Mouse (Mus musculus) heart, adult 2 months (tissue): ENCODE measurements around the gene Ostc. TPM values are rescaled to one million over a fixed set of nuclear protein-coding genes. Genes with fewer than 3 reads are reported as not detected.
A peak's percentile ranks its signal among the peaks of the same experiment; 100 is the strongest.

Source experiments
- DNase-seq, 2 experiments: peaks; one replicate each; pipeline ENCODE4 v3.0.0; 2021
- H3K27ac ChIP-seq: fragments of 200-600 bp; 2 replicates; pipeline ENCODE4 v1.8.1; 2022
- H3K27me3 ChIP-seq: fragments of 200-500 bp; 2 replicates; pipeline ENCODE4 v1.6.1; 2012; ENCODE audit warnings: mild to moderate bottlenecking, low read length, inconsistent platforms, mixed read lengths; ENCODE audit not compliant: control insufficient read depth, insufficient read depth
- H3K36me3 ChIP-seq: fragments of 200-500 bp; 2 replicates; pipeline ENCODE4 v1.6.1; 2012; ENCODE audit warnings: low read length, inconsistent platforms; ENCODE audit not compliant: control insufficient read depth, insufficient read depth
- H3K4me1 ChIP-seq: fragments of 200-500 bp; 2 replicates; pipeline ENCODE4 v1.6.1; 2011; ENCODE audit warnings: low read length; ENCODE audit not compliant: control insufficient read depth, insufficient read depth
- H3K4me3 ChIP-seq: fragments of 200-600 bp; 2 replicates; pipeline ENCODE4 v1.8.1; 2022
- H3K79me2 ChIP-seq: fragments of 200-500 bp; replicated peaks from 2 replicates; pipeline ENCODE4 v1.6.1; 2012; ENCODE audit warnings: mild to moderate bottlenecking, inconsistent platforms, low read length, moderate library complexity, mixed read lengths; ENCODE audit not compliant: control insufficient read depth, insufficient read depth
- H3K9ac ChIP-seq: fragments of 200-500 bp; 2 replicates; pipeline ENCODE4 v1.6.1; 2012; ENCODE audit warnings: low read depth, mild to moderate bottlenecking, control low read depth, inconsistent platforms, low read length, mixed read lengths
- CTCF ChIP-seq: fragments of 200-600 bp; IDR thresholded peaks from 2 replicates; pipeline ENCODE4 v1.8.1; 2022; ENCODE audit warnings: antibody characterized with exemption, mild to moderate bottlenecking, moderate library complexity
- EP300 ChIP-seq: fragments of 200-500 bp; IDR thresholded peaks from 2 replicates; pipeline ENCODE4 v1.6.1; 2011; ENCODE audit warnings: low read depth, low read length, control low read depth; ENCODE audit not compliant: insufficient read depth
- POLR2A ChIP-seq: fragments of 200-500 bp; IDR thresholded peaks from 2 replicates; pipeline ENCODE4 v1.6.1; 2011; ENCODE audit warnings: mild to moderate bottlenecking, low read depth, low read length, control low read depth; ENCODE audit not compliant: insufficient read depth
- WGBS: fragments of 180-500 bp; shearing (Covaris S2); methylation state at CpG from one replicate; pipeline ENCODE4 v1.1.7; 2018; 5-methylcytosine and 5-hydroxymethylcytosine counted together
- intact Hi-C: fragments of 180-260 bp; cut with DNase I; formaldehyde crosslinking; loops from one replicate; pipeline ENCODE4 v1.15.1; 2025
- polyA plus RNA-seq: library from polyadenylated mRNA; depleted of rRNA; stranded (reverse); fragments of >200 nt; gene quantifications from 2 replicates; pipeline ENCODE4 v1.2.3, GENCODE M21; 2012
- total RNA-seq, 2 experiments: library from RNA; stranded (reverse); gene quantifications; 2 replicates each; pipeline ENCODE4 v1.2.3; 2021

The Ostc gene
- total and polyA plus RNA-seq, 3 experiments: 32.8 to 50.9 (median 46.7) TPM

DNA sequence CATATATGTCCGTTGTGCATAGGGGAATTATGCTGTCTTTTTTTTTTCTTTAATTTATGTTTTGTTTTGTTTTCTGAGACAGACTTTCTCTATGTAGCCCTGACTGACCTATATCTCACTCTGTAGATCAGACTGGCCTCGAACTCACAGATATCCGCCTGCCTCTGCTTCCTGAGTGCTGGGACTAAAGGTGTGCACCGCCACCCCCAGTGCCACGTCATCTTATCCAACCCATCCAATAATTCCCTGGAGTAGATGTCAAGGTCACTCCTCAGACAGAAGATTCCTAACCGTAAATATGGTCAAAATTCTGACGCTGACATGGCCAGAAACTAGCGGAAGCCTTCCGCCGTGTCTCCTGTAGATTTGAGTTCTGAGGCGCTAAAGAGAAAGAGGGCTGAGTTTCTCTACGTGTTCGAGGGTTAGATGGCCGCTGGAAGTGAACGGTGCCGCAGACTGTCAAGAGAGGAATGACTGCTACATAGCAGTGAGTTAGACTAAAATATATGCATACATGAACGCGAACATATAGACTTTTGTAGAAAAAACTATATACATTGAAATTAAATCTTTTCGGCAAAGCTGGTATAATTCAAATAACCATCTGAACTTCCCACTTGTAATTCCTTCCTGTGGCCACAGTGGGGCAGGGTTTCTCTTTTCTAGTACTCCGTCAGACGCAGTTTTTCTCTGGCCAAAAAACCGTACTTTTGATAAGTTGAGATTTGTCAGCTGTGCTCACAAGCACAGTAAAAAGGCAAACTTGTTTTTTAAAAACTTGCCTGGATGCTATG lies 5.7 kb upstream of the Ostc start:
- Histone ChIP-seq H3K27ac (peak overlapping the region; percentile 60), H3K9ac (peak overlapping the region; percentile 60), H3K27me3 (no peaks in the 10 kb centered on the region), H3K36me3 (no peaks in the 10 kb centered on the region), H3K79me2 (no peaks in the 10 kb centered on the region), H3K4me3 (peak overlapping the region; percentile 54), H3K4me1 (peaks cover 2% of the 10 kb centered on the region; the same call in 1 of the 2 replicates)
- intact Hi-C loops: loop anchor here (2.0 to 5.0 kb wide), 3 partner anchors 14 to 847 kb away; partner anchors contain the start of gene Papss1
- WGBS: 7% methylated on average over 22 of the region's 22 CpGs
- DNase-seq: peak; percentile 68 to 75
- TF ChIP-seq EP300 (no peak), POLR2A (no peak), CTCF (no peak; the same call in 1 of the 2 replicates)

DNA sequence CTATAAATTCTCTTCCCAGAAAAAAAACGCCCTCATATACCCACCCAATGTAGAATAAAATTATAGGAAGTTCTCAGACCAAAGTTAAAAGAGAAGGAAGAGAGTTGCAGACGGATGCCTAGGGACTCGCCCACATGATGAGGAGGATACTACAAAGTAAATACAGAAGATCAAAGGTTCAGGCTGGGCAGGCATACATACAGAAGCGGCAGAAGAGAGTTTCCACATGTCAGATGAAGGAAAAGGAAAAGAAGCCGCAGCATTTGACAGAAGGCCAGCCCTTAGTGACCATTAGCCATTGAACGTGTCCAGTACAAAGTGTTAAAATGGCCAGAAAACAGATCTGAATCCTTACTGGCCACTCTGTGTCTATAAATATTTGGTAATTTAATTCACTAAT lies 3.6 kb upstream of the Ostc start:
- peaks cover 2% of the 10 kb centered on the region; the same call in 1 of the 2 replicates for H3K79me2 ChIP-seq
- H3K27me3 ChIP-seq: no peaks in the 10 kb centered on the region
- 48% methylated on average over 6 of the region's 6 CpGs for WGBS
- H3K4me1 ChIP-seq: peaks cover 2% of the 10 kb centered on the region; the same call in 1 of the 2 replicates
- intact Hi-C loops: loop anchor here (5.0 kb wide), 2 partner anchors 524 to 849 kb away; partner anchors contain the start of gene Papss1
- no peaks in the 10 kb centered on the region for H3K36me3 ChIP-seq
- no peak overlapping the region for H3K4me3 ChIP-seq
- H3K9ac ChIP-seq: no peak overlapping the region
- no peak for DNase-seq
- TF ChIP-seq POLR2A (no peak), EP300 (no peak), CTCF (no peak)
- no peak overlapping the region for H3K27ac ChIP-seq

DNA sequence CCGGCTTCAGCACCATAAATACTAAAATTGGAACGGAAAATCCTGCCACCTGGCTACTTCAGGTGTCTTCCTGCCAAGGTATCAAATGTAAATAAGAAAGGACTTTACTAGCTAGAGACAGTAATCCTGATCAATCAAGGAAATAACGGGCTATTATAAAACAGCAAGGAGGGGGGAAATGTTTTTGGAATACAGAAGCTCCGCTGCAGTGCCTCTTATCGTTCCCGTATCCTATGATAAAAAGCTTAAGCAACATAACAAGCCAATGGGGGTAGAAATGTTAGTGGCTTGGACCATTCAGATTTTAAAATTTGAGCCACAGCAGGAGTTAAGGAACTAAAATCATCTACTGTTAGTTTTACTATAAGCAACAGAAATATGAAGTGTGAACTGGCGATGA lies 859 bp upstream of the Ostc start:
- Histone ChIP-seq H3K4me3 (no peak overlapping the region), H3K27me3 (no peaks in the 10 kb centered on the region), H3K4me1 (peaks cover 2% of the 10 kb centered on the region; the same call in 1 of the 2 replicates), H3K27ac (no peak overlapping the region), H3K36me3 (no peaks in the 10 kb centered on the region), H3K9ac (no peak overlapping the region), H3K79me2 (peaks cover 5% of the 10 kb centered on the region; the same call in 1 of the 2 replicates)
- DNase-seq: no peak
- intact Hi-C loops: loop anchor here (5.0 kb wide), 2 partner anchors 527 to 852 kb away; partner anchors contain the start of gene Papss1
- 45% methylated on average over 7 of the region's 7 CpGs for WGBS
- no peak for TF ChIP-seq CTCF
- no peak for TF ChIP-seq EP300
- TF ChIP-seq POLR2A: no peak

DNA sequence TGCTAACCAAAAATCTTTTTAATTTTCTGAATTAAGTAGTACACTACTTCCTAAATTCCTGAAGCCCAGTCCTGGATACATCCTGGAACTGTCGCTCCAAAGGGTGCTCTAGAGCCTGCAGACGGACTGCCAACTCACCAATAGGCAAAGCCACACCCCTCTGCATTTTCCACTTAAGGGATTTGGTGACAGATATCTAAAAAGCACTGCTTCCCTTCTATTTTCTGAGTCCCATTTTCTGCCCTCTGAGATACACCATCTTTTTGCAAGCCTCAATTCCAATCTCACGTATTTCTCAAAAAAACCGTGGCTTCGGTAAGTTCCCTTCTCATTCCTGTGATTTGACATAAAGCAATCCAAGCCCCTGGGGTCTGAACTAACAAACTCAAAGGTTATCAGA lies 715 bp downstream of the Ostc start:
- Histone ChIP-seq H3K9ac (peak overlapping the region; percentile 95), H3K27me3 (no peaks in the 10 kb centered on the region), H3K4me3 (peak overlapping the region; percentile 96), H3K27ac (peak overlapping the region; percentile 87), H3K36me3 (no peaks in the 10 kb centered on the region), H3K79me2 (peaks cover 5% of the 10 kb centered on the region; the same call in 1 of the 2 replicates), H3K4me1 (no peaks in the 10 kb centered on the region; the same call in 1 of the 2 replicates)
- WGBS: under 1% methylated on average over 5 of the region's 5 CpGs
- intact Hi-C loops: no loop called here
- TF ChIP-seq POLR2A (no peak), EP300 (no peak), CTCF (no peak)
- DNase-seq: no peak

DNA sequence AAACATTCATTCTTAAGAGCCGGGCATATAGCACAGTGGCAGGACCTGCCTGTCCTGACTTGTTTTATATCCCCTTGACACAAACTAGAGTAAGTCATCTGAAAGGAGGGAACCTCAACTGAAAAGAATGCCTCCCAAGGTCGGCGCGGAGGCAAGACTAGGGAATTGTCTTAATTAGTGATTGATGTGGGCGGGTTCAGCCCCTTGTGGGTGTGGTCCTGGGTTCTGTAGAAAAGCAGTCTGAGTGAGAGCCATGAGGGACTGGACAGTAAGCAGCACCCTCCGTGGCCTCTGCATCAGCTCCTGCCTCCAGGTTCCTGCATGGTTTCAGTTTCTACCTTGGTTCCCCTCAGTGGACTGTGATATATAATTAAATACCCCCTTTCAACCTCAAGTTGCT lies 7.0 kb downstream of the Ostc start:
- no peaks in the 10 kb centered on the region; the same call in 1 of the 2 replicates for H3K4me1 ChIP-seq
- no peak for DNase-seq
- intact Hi-C loops: no loop called here
- no peaks in the 10 kb centered on the region for H3K27me3 ChIP-seq
- no peak overlapping the region for H3K9ac ChIP-seq
- 82% methylated on average over 6 of the region's 6 CpGs for WGBS
- H3K79me2 ChIP-seq: 0 out of 2 replicates have a peak, but pooled peaks cover 3% of the 10 kb centered on the region
- H3K4me3 ChIP-seq: no peak overlapping the region
- TF ChIP-seq EP300: no peak
- TF ChIP-seq CTCF: no peak
- TF ChIP-seq POLR2A: no peak
- H3K36me3 ChIP-seq: peaks cover 3% of the 10 kb centered on the region; the same call in 1 of the 2 replicates
- no peak overlapping the region for H3K27ac ChIP-seq

DNA sequence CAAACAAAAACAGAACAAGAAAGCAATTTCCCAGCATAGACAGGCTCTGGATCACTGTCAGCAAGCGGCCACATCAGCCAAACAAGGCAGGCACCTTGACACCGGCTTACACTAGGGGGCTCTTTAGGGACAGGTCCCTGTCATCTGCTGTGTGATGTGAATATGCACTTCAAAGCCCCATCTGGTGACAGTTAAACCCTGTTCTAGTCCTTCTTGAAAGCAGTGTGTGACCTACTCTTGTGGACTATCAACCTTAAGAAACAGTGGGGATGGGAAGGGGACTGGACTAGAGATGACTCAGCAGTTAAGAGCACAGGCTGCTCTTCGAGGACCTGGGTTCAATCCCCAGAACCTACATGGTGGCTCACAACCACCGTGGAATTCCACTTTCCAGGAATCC lies 11.6 kb downstream of the Ostc start:
- H3K4me1 ChIP-seq: no peaks in the 10 kb centered on the region
- no peak overlapping the region for H3K9ac ChIP-seq
- no peak overlapping the region for H3K27ac ChIP-seq
- intact Hi-C loops: loop anchor here (10.0 kb wide), 2 partner anchors 793 to 973 kb away; partner anchors contain the start of gene Casp6
- H3K36me3 ChIP-seq: peaks cover 3% of the 10 kb centered on the region; the same call in 1 of the 2 replicates
- no peak for DNase-seq
- no peaks in the 10 kb centered on the region for H3K27me3 ChIP-seq
- no peak overlapping the region for H3K4me3 ChIP-seq
- no peaks in the 10 kb centered on the region for H3K79me2 ChIP-seq
- TF ChIP-seq EP300: no peak
- TF ChIP-seq CTCF: no peak
- no peak for TF ChIP-seq POLR2A
- 78% methylated on average over 4 of the region's 4 CpGs for WGBS
